Mouse (Mus musculus) stomach, embryonic 16.5 days (tissue): ENCODE results near the gene Ralbp1. TPM values are rescaled to one million over a fixed set of nuclear protein-coding genes. Genes with fewer than 3 reads are reported as not detected.

Experiments
- ATAC-seq: fragments of 200-750 bp; cut with Nextera tagmentation; 2 replicates; pipeline ENCODE4 v1.8.0; 2017; ENCODE audit warnings: moderate number of reproducible peaks, moderate TSS enrichment; ENCODE audit not compliant: insufficient read depth, low FRiP score
- H3K27ac ChIP-seq: fragments of 300-500 bp; sonication (generic); 2 replicates; pipeline ENCODE4 v1.5.1; 2014; ENCODE audit warnings: low read length
- H3K27me3 ChIP-seq: fragments of 300-500 bp; sonication (generic); 2 replicates; pipeline ENCODE4 v1.6.1; 2014; ENCODE audit warnings: low read length, control low read depth, mixed read lengths; ENCODE audit not compliant: control insufficient read depth, insufficient read depth
- H3K36me3 ChIP-seq: fragments of 300-500 bp; sonication (generic); 2 replicates; pipeline ENCODE4 v1.6.1; 2014; ENCODE audit warnings: low read length; ENCODE audit not compliant: control insufficient read depth, insufficient read depth
- H3K4me1 ChIP-seq: fragments of 300-500 bp; sonication (generic); 2 replicates; pipeline ENCODE4 v1.6.1; 2014; ENCODE audit warnings: low read length, control low read depth, mixed read lengths; ENCODE audit not compliant: control insufficient read depth, insufficient read depth
- H3K4me2 ChIP-seq: fragments of 300-500 bp; sonication (generic); 2 replicates; pipeline ENCODE4 v1.6.1; 2014; ENCODE audit warnings: low read depth, low read length, mixed read lengths
- H3K4me3 ChIP-seq: fragments of 300-500 bp; sonication (generic); replicated peaks from 2 replicates; pipeline ENCODE4 v1.5.1; 2014; ENCODE audit warnings: mild to moderate bottlenecking, low read length
- H3K9ac ChIP-seq: fragments of 300-500 bp; sonication (generic); 2 replicates; pipeline ENCODE4 v1.6.1; 2014; ENCODE audit warnings: low read length
- H3K9me3 ChIP-seq: fragments of 300-500 bp; sonication (generic); replicated peaks from 2 replicates; pipeline ENCODE4 v1.6.1; 2016; ENCODE audit warnings: low read length, control low read depth; ENCODE audit not compliant: control insufficient read depth
- WGBS: fragments of 180-500 bp; shearing (Covaris S2); extraction: QIAGEN DNeasy Blood & Tissue Kit; methylation state at CpG from one replicate; pipeline ENCODE4 v1.1.7; 2014; 5-methylcytosine and 5-hydroxymethylcytosine counted together
- polyA plus RNA-seq: library from polyadenylated mRNA; unstranded; fragments of >200 nt; fragmentation: Nextera tagmentation; extraction: Ambion mirVana; gene quantifications from 2 replicates; pipeline ENCODE4 v1.2.1, GENCODE M21; 2015

Ralbp1 gene
- polyA plus RNA-seq, 1 experiment from 2014 or later: 87.0 TPM

DNA sequence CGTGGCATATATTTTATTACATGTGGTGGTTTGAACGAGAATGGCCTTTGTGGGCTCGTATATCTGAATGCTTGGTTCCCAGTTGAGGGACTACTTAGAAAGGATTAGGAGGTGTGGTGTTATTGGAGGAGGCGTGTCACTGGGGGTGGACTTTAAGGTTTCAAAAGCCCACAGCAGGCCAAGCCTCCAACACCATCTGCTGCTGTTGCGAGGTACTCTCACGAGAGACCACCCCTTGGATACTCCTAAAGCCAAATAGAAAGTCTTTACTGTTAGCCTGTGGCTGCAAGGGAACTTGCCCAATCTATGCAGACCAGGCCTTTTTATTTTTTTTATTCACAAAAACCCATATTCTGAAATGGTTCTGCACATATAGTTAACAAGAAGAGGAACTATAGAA, 36.4 kb upstream of the Ralbp1 start:
- H3K27ac ChIP-seq: no peak overlapping the region
- peaks cover 23% of the 10 kb centered on the region for H3K36me3 ChIP-seq
- no peak overlapping the region for H3K9ac ChIP-seq
- WGBS: 80% methylated on average over 6 of the region's 6 CpGs
- H3K4me1 ChIP-seq: peaks cover 3% of the 10 kb centered on the region; the same call in 1 of the 2 replicates
- no peak overlapping the region for H3K4me2 ChIP-seq
- no peak overlapping the region for H3K4me3 ChIP-seq
- no peak for ATAC-seq
- no peaks in the 10 kb centered on the region for H3K9me3 ChIP-seq
- H3K27me3 ChIP-seq: no peaks in the 10 kb centered on the region

DNA sequence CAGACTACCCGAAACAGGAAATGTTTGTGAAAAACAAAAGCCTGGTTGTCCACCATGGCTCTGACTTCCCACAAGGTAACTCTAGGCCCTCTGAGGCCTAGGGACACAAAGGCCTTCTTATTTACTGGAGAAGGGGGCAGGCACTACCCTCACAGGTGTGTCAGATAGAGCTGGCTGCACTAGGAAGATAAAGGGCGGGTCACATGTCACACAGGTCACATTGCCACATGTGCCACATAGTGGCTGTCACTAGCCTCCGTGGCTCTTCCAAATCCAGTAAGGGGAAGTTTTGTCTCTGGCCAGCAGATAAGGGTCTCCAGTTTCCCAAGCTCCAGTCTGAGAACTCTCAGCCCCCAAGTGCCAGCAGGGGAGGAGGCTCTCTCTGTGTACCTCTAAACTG, 33.6 kb upstream of the Ralbp1 start:
- ATAC-seq: no peak
- WGBS: 59% methylated on average over 3 of the region's 3 CpGs
- peak overlapping the region; percentile 28; the same call in 1 of the 2 replicates for H3K27ac ChIP-seq

DNA sequence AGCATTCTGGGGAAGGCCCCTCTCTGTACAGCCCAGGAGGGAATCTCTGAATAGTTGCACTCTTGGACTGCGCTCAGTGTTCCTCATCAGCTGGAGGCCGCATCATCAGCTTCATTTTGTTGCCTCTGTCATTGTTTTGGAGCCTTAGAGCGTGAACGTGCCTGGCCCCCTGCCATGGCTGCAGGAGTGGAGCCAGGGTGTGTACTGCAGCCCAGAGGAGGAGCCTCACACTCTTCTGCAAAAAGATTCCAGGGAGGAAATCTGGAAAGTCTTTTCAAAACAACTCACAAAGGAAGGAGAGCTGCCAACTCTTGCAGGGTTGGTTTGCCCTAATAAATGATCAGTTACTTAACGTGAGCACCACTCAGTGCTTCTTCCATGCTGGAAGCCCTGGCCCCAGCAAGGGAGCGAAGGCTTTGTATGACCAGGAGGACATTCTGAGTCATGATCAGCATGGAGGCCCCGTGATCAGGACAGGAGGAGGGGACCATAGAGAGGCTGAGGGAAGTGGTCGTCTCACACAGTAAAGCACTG, 30.6 kb upstream of the Ralbp1 start:
- Histone ChIP-seq H3K27ac (peak overlapping the region; percentile 93), H3K36me3 (no peaks in the 10 kb centered on the region), H3K4me2 (peak overlapping the region; percentile 34; the same call in 1 of the 2 replicates), H3K27me3 (no peaks in the 10 kb centered on the region), H3K4me1 (peaks cover 13% of the 10 kb centered on the region), H3K9me3 (no peaks in the 10 kb centered on the region), H3K4me3 (no peak overlapping the region), H3K9ac (peak overlapping the region; percentile 7; the same call in 1 of the 2 replicates)
- peak; percentile 93 for ATAC-seq
- 21% methylated on average over 8 of the region's 8 CpGs for WGBS

More for the DNA sequence above, 33.6 kb upstream of the Ralbp1 start:
- Histone ChIP-seq H3K36me3 (peaks cover 13% of the 10 kb centered on the region), H3K4me2 (no peak overlapping the region), H3K27me3 (no peaks in the 10 kb centered on the region), H3K4me1 (peaks cover 9% of the 10 kb centered on the region; the same call in 1 of the 2 replicates), H3K4me3 (no peak overlapping the region), H3K9ac (no peak overlapping the region), H3K9me3 (no peaks in the 10 kb centered on the region)

DNA sequence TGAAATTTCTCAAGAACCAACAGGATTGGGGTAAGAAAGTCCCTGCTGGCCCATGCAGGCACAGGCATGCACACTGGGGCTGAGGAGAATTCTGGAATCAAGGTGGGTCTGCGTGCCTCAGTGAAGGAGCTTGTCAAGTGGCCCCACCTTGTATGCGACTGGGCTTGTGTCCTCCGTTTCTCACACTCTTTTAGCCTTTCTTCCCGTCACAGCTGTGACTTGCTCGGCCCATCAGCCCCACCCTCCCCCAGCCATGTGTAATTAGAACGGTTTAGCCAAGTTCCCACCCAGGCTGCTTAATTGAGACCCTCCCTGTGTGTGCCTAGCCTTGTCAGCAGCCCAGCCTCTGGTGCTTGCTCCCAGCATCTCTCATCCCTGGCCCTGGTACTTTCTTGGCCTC, 28.5 kb upstream of the Ralbp1 start:
- Histone ChIP-seq H3K4me1 (peaks cover 11% of the 10 kb centered on the region), H3K4me2 (no peak overlapping the region), H3K27ac (peak overlapping the region; percentile 76), H3K9ac (no peak overlapping the region), H3K36me3 (no peaks in the 10 kb centered on the region), H3K9me3 (no peaks in the 10 kb centered on the region), H3K27me3 (no peaks in the 10 kb centered on the region), H3K4me3 (no peak overlapping the region)
- ATAC-seq: no peak; the same call in 1 of the 2 replicates
- 55% methylated on average over 6 of the region's 6 CpGs for WGBS

DNA sequence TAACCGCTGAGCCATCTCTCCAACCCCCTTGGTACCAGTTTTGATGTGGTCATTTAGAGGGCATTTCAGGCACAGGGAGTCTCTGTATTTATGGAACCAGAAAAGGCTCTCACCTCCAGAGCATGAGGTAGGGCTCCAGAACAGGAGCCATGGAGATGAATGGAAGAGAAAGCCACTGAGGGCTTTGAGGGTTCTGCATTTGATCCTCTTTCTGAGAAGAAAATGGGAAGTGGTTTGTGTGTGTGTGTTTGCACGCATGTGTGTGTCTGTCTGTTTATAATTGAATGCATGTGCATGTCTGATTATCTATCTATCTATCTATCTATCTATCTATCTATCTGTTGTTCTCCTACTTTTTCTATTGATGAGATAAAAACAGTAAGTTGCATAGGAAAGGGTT, 26.6 kb upstream of the Ralbp1 start:
- H3K4me2 ChIP-seq: no peak overlapping the region
- 92% methylated on average over 2 of the region's 2 CpGs for WGBS
- no peak for ATAC-seq

DNA sequence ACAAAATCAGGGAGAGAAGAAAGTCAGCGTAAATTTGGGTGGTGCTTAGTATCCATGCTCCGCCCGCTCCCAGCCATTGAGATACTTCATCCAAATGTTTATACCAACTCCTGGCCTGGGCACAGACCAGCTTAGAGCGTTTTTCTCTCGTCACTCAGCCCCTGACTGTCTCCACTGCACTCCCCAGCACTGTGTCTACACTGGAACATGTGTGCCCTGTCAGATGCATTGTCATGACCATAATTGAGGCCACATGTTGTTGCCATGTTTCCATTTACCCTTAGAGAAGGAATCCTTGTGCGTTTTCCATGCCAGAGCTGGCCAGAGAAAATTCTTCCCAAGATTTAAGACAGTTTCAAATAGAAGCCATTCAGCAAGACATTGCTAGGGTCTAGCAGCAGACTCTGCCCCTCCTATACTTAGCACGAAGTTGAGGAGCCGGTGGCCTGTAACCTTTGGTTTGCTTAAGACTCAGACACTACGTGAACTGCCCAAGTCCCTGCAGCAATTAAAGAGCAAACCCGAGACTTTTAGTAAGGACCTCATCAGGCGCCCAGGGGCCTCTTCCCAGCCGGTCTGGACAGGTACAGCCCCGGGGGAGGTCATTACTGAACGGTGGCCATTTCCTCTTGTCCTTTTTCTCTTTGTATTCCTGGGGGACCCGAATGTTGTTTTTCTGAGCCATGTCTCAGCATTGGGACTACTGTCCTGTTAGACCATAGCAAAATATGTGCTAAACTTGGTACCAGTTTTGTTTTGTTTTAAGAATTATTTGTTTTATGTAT, 25.9 kb upstream of the Ralbp1 start:
- Histone ChIP-seq H3K4me1 (peaks cover 22% of the 10 kb centered on the region), H3K36me3 (no peaks in the 10 kb centered on the region), H3K9ac (no peak overlapping the region), H3K27ac (no peak overlapping the region), H3K27me3 (no peaks in the 10 kb centered on the region), H3K9me3 (no peaks in the 10 kb centered on the region), H3K4me3 (no peak overlapping the region), H3K4me2 (no peak overlapping the region)
- no peak for ATAC-seq
- WGBS: 73% methylated on average over 15 of the region's 15 CpGs

More for the DNA sequence above, 26.6 kb upstream of the Ralbp1 start:
- Histone ChIP-seq H3K4me1 (peaks cover 15% of the 10 kb centered on the region), H3K27me3 (no peaks in the 10 kb centered on the region), H3K36me3 (no peaks in the 10 kb centered on the region), H3K9ac (no peak overlapping the region), H3K4me3 (no peak overlapping the region), H3K27ac (no peak overlapping the region), H3K9me3 (no peaks in the 10 kb centered on the region)

DNA sequence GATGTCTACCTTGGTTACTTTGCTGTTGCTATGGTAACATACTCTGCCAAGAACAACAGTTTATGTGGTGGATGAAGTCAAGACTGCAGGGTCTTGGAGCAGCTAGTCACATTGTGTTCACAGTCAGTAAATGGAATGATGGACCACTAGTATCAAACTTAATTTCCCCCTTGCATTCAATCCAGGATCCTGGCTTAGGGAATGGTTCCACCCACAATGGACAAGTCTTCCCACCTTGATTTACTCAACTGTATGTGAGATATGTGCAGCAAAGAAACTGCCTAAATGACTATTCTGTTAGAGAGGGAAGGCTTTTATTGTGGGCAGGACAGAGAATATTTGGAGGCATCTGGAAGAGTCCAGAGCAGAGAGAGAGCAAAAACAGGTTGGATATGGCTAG, 22.7 kb upstream of the Ralbp1 start:
- H3K27ac ChIP-seq: no peak overlapping the region
- no peaks in the 10 kb centered on the region for H3K36me3 ChIP-seq
- H3K9ac ChIP-seq: no peak overlapping the region
- H3K4me1 ChIP-seq: peaks cover 23% of the 10 kb centered on the region
- H3K9me3 ChIP-seq: 0 out of 2 replicates have a peak, but pooled peaks cover 2% of the 10 kb centered on the region
- no peak for ATAC-seq
- H3K4me3 ChIP-seq: no peak overlapping the region
- H3K27me3 ChIP-seq: no peaks in the 10 kb centered on the region
- no peak overlapping the region for H3K4me2 ChIP-seq

DNA sequence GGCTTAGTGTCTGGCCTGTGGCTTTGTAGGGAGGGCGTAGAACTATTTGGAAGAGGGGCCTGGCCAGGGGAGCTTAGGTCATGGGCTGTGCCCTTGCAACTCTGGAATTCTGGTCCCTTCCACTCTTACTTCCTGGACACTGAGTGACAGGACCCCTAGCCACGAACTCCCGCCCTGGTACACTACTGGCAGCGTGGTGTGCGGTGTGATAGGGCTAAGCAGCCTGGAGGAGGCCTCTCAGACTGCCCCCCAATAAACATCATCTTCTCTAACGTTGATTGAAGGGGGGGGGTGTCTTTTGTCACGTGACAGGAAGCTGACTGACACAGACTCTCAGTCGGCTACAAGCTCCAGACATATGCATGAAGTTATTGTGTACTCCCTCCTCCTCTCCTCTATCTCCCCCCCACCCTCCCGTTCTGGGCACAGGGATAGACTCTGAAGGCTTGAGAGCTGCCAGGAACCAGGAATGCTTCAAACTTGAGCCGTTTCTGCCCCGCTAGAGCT, 21.4 kb upstream of the Ralbp1 start:
- peaks cover 6% of the 10 kb centered on the region; the same call in 1 of the 2 replicates for H3K9me3 ChIP-seq
- WGBS: 37% methylated on average over 11 of the region's 11 CpGs
- peak overlapping the region; percentile 91 for H3K27ac ChIP-seq
- no peaks in the 10 kb centered on the region for H3K36me3 ChIP-seq
- ATAC-seq: peak; percentile 51; the same call in 1 of the 2 replicates
- peaks cover 20% of the 10 kb centered on the region for H3K4me1 ChIP-seq
- peak overlapping the region; percentile 57 for H3K9ac ChIP-seq
- H3K27me3 ChIP-seq: no peaks in the 10 kb centered on the region
- peak overlapping the region; percentile 43 for H3K4me2 ChIP-seq
- H3K4me3 ChIP-seq: peak overlapping the region; percentile 11; the same call in 1 of the 2 replicates

DNA sequence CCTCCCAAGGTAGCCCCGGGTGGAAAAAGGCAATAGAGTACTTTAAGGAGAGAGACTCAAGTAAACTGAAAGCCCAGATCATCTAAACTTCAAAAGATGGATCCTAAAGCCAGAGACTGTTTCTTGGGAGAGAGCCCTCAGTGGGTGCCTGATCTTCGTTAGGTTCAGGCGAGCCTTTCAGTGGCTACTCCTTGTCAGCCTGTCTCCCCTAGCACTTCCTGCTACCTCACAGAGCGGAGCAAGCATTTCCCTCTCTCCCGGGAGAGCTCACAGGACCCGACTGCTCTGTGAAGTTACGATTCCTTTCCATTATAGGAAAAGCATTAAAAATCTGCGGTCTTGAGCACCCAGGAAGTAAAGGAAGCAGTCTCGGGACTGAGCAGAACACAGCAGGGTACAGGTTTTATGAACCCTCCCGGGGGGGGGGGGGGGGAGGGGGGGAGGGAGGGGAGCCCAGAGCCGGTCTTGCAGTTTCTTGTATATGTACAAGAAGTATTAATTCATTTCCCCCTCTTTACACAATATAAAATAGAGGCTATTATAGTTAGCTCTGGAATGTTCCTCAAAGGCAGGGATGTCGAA, 20.8 kb upstream of the Ralbp1 start:
- WGBS: 26% methylated on average over 11 of the region's 12 CpGs
- H3K27me3 ChIP-seq: no peaks in the 10 kb centered on the region
- H3K36me3 ChIP-seq: no peaks in the 10 kb centered on the region
- peak overlapping the region; percentile 91 for H3K27ac ChIP-seq
- peak; percentile 35; the same call in 1 of the 2 replicates for ATAC-seq
- H3K4me1 ChIP-seq: peaks cover 20% of the 10 kb centered on the region
- peak overlapping the region; percentile 11; the same call in 1 of the 2 replicates for H3K4me3 ChIP-seq
- peak overlapping the region; percentile 57 for H3K9ac ChIP-seq
- peaks cover 6% of the 10 kb centered on the region; the same call in 1 of the 2 replicates for H3K9me3 ChIP-seq
- H3K4me2 ChIP-seq: peak overlapping the region; percentile 43
